Mouse (Mus musculus) cortical plate, adult 2 months (tissue): Measurements from ENCODE around the gene Kirrel3.

Source experiments
- CTCF ChIP-seq: fragments of 200-500 bp; IDR thresholded peaks from 2 replicates; pipeline ENCODE4 v1.5.1; 2011; ENCODE audit warnings: mild to moderate bottlenecking, control low read depth, low read length; ENCODE audit not compliant: insufficient read depth; ENCODE audit errors: extremely low read depth
- POLR2A ChIP-seq: fragments of 200-500 bp; IDR thresholded peaks from 2 replicates; pipeline ENCODE4 v1.6.1; 2011; ENCODE audit warnings: mild to moderate bottlenecking, low read length, control low read depth; ENCODE audit not compliant: insufficient read depth; ENCODE audit errors: extremely low read depth

DNA sequence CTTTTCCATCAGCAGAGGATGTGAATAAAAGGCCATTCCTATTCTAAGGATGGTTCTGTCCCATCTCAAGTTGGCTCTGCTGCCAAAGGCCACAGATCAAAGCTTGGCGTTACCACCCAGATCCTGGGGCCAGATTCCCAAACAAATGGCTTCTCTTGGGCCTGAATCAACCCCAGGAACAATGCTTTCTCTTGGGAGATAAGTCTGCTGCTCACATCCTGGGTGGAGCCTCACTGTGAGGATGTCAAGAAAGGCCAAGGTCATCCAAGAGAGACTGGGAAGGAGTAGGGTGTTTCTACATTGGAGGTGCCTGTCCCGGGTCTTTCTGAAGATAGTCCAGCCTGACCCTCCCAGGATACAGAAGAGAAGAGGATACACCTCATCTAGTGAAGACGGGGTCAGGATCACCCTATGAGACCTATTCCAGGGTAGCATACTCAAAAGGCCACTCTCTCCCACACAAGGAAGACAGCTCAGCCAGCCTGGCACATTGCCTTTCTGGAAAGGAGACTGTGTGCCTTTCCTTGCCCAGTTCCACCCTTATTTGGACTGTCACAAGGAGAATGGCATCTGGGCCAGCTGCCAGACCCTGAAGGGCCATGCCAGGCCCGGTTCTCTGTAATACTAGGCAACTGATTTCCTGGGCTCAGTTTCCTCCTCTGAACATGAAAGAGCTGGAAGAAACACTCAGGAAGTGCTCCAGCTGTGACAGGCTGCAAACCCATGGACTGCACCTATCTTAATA lies 507.9 kb downstream of the Kirrel3 start:
- TF ChIP-seq CTCF (no peak), POLR2A (no peak)
